Comparison of ENCODE assay signal across 11 mouse cellular contexts in genomic region chr5:151644845-151645244, GRCm38 (mm10). TPM values are rescaled to one million over a fixed set of nuclear protein-coding genes. Genes with fewer than 3 reads are reported as not detected.
DNase-seq lines count a peak whose midpoint lies in the region; ATAC-seq and TF ChIP-seq lines count a peak whose summit lies in the region.
"Had no signal": no experiment of that assay in that cellular context is flagged by ENCODE, and none has a peak within 500 bp of the region (broad histone marks: within the 10 kb centered on the region; RNA-seq: fewer than 3 reads in every experiment).

No protein-coding gene starts in this region.

- no peak overlapping the region for H3K4me3 ChIP-seq in bone marrow macrophage, adult 2 months (ENCODE audit: insufficient read depth, low read length)

- peak; percentile 28 for DNase-seq in heart, postnatal 4 days
- DNase-seq in heart, adult 9 months (ENCODE audit: low spot score in 2 of 2), result no peak
- DNase-seq in CD4-positive helper T cell, adult 2 months (ENCODE audit: low read depth, low spot score), result peak; percentile 26
- DNase-seq in urinary bladder, postnatal 25 days (ENCODE audit: low spot score), result no peak
- no peak for DNase-seq in kidney, adult 9 months
- DNase-seq in cerebellum, postnatal 4 days (ENCODE audit: low spot score in 2 of 2), result no peak

- H3K4me1 ChIP-seq in bone marrow macrophage, adult 2 months (ENCODE audit: control insufficient read depth, insufficient read depth, low read length), result 0 out of 2 replicates have a peak, but pooled peaks cover 2% of the 10 kb centered on the region

- no peak overlapping the region for H3K27ac ChIP-seq in bone marrow macrophage, adult 2 months (ENCODE audit: insufficient read depth, low read depth, low read length)
- H3K27ac ChIP-seq: macrophage had no signal

- TF ChIP-seq CTCF in bone marrow macrophage, adult 2 months (IDR thresholded peaks at IDR 0.05; ENCODE audit: low read depth, low read length), result peak; percentile 31; the same call in 1 of the 2 replicates

- no peak for TF ChIP-seq POLR2A in bone marrow macrophage, adult 2 months (IDR thresholded peaks at IDR 0.05; ENCODE audit: borderline replicate concordance, low read depth, low read length)

- ATAC-seq in megakaryocyte-erythroid progenitor cell, adult 5-6 weeks (replicated peaks; ENCODE audit: low FRiP score, low TSS enrichment, poor library complexity, severe bottlenecking), result peak; percentile 79

RNA-seq across cellular contexts. Expression of gene Rfc3, which starts 6.2 kb away (rescaled TPM):
- 10 to 100 TPM; 26.0 to 30.0 TPM for total RNA-seq in heart, postnatal 4 days (2021)
- 26.3 and 30.8 TPM in 2 replicates for polyA plus RNA-seq in bone marrow macrophage, adult 2 months (2012; ENCODE audit: insufficient read depth, insufficient read length, missing spikeins)
- 93.8 and 99.5 TPM in 2 replicates for total RNA-seq in megakaryocyte-erythroid progenitor cell, adult 5-6 weeks (2014; fragmentation: Nextera tagmentation)
- total RNA-seq in megakaryocyte-erythroid progenitor cell, adult 5-6 weeks (2017), result 54.0 and 56.5 TPM in 2 replicates

RNA-seq across cellular contexts. Expression of gene Vmn2r18, which starts 39.0 kb away (rescaled TPM):
- not detected for total RNA-seq in heart, postnatal 4 days (2021)
- polyA plus RNA-seq in bone marrow macrophage, adult 2 months (2012; ENCODE audit: insufficient read depth, insufficient read length, missing spikeins), result not detected in 2 replicates
- total RNA-seq in megakaryocyte-erythroid progenitor cell, adult 5-6 weeks (2014; fragmentation: Nextera tagmentation), result not detected in 2 replicates
- not detected in 2 replicates for total RNA-seq in megakaryocyte-erythroid progenitor cell, adult 5-6 weeks (2017)
- total RNA-seq: adrenal gland, postnatal 36 days had no signal
- polyA plus RNA-seq: heart, embryonic 16.5 days; macrophage had no signal

Comparison
In these comparisons a context has a peak if more than half of its experiments do, and no peak if none do; other contexts are left out.
1. DNase-seq: peak in heart, postnatal 4 days (single experiment) and CD4-positive helper T cell, adult 2 months (single experiment); none in heart, adult 9 months (0 of 2), urinary bladder, postnatal 25 days (single experiment), kidney, adult 9 months (single experiment) and cerebellum, postnatal 4 days (0 of 2).